Mouse (Mus musculus) liver, embryonic 14.5 days (tissue): ENCODE data around the gene Aqp12.

Experiments used
- CTCF ChIP-seq: IDR thresholded peaks from 2 replicates; pipeline ENCODE4 v1.5.1; 2016; ENCODE audit warnings: antibody characterized with exemption, low read depth, control low read depth
- EP300 ChIP-seq: IDR thresholded peaks from 2 replicates; pipeline ENCODE4 v1.6.1; 2016; ENCODE audit warnings: antibody characterized with exemption, low read depth

DNA sequence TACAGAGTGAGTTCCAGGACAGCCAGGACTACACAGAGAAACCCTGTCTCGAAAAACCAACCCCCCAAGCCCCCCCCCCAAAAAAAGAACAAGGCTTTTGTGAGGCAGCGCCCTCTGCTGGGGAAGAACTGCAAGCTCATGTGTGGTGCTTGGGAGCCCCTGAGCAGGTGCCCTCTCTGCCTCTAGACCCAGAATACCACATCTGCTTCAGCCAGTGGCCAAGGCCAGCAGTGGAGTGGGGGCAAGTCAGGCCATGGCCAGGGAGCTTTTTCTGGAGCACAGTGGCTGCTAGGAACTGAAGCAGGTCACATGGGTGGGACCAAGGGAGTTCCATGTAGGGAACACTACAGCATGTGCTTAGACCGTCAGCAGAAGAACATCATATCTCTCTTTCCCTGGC is 4.6 kb downstream of the Aqp12 start:
- TF ChIP-seq CTCF (peak; percentile 72), EP300 (no peak)
